Mouse (Mus musculus) ES-Bruce4 (cell line): ENCODE data around the gene Cpsf4l.

Source experiments
- CTCF ChIP-seq: IDR thresholded peaks from one replicate; pipeline ENCODE4 v1.8.1; 2011; ENCODE audit warnings: low read depth, low read length
- EP300 ChIP-seq: IDR thresholded peaks from 2 replicates; pipeline ENCODE4 v1.6.1; 2011; ENCODE audit warnings: low read depth, low read length; ENCODE audit not compliant: insufficient read depth
- POLR2A ChIP-seq: IDR thresholded peaks from one replicate; pipeline ENCODE4 v1.8.1; 2011; ENCODE audit warnings: low read length; ENCODE audit not compliant: insufficient read depth

- no peak for TF ChIP-seq CTCF
- TF ChIP-seq EP300, result no peak
- TF ChIP-seq POLR2A, result no peak
Measured at GRCm38 (mm10) chr11:113687031-113687430, 22.8 kb downstream of the Cpsf4l start.
